Mouse (Mus musculus): ENCODE results near the gene Grb7.

Grb7 gene

DNA sequence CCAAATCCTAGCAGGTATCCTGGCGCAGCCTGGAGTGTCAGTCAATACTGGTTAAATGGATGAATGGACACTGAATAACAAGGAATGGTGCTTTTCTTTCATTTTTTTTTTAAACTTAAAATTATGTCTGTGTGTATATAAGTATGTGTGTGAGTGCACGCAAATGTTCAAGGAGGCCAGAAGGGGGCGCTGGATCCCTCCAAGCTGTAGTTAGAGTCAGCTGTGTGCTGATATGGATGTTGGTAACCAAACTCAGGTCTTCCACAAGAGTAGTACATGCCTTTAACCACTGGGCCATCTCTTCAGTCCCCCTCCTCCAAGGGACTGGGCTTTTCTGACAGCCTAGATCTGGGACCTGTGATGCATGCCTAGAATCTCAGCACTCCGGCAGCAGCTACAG lies 9.3 kb downstream of the Grb7 start:
- no peaks in the 10 kb centered on the region for H3K36me3 ChIP-seq (ENCODE audit: control insufficient read depth, insufficient read depth, low read length, poor library complexity, severe bottlenecking)
- no peaks in the 10 kb centered on the region; the same call in 1 of the 2 replicates for H3K27me3 ChIP-seq (ENCODE audit: control insufficient read depth, insufficient read depth, low read length, poor library complexity, severe bottlenecking)
- DNase-seq (ENCODE audit: low read depth, low spot score), result peak; percentile 57

DNA sequence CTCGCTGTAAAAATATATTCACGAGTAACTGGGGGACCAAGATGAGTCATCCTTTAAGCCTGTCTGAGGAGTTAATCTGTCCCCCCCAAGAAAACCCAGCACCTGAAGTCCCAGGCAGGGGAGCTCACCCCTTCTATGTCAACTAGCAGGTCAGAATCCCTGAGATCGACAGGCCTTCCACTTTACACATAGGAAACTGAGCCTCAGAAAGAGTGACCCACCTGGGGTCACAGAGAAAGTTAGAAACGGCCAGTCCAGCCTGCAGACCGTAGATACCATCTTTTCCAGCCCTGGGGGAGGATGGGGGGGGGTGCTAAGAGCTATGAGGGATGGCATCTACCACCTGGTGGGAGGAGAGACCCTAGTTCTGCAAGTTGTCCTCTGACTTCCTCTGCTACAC lies 10.4 kb downstream of the Grb7 start:
- Histone ChIP-seq H3K27me3 (ENCODE audit: control insufficient read depth, insufficient read depth, low read length, poor library complexity, severe bottlenecking) (no peaks in the 10 kb centered on the region; the same call in 1 of the 2 replicates), H3K36me3 (ENCODE audit: control insufficient read depth, insufficient read depth, low read length, poor library complexity, severe bottlenecking) (no peaks in the 10 kb centered on the region)
- DNase-seq (ENCODE audit: low read depth, low spot score), result no peak

DNA sequence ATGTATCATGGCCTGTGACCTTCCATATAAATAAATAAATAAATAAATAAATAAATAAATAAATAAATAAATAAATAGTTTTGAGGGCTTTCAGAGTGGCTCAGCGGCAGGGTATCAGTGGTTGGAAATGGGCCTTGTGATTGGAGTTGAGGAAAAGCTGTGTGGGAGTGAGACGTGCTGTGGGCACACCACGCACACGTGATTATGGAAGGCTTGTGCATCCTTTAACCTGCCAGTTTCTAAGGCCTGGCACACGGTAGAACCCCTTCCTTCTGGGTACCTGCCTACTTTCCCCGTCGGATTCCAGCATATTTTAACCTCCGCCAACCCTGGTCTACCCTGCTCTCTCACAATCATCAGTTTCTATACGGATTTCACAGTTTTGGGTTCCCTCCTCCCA lies 10.8 kb downstream of the Grb7 start:
- H3K36me3 ChIP-seq (ENCODE audit: control insufficient read depth, insufficient read depth, low read length, poor library complexity, severe bottlenecking), result no peaks in the 10 kb centered on the region
- no peaks in the 10 kb centered on the region; the same call in 1 of the 2 replicates for H3K27me3 ChIP-seq (ENCODE audit: control insufficient read depth, insufficient read depth, low read length, poor library complexity, severe bottlenecking)
- DNase-seq (ENCODE audit: low read depth, low spot score), result no peak

DNA sequence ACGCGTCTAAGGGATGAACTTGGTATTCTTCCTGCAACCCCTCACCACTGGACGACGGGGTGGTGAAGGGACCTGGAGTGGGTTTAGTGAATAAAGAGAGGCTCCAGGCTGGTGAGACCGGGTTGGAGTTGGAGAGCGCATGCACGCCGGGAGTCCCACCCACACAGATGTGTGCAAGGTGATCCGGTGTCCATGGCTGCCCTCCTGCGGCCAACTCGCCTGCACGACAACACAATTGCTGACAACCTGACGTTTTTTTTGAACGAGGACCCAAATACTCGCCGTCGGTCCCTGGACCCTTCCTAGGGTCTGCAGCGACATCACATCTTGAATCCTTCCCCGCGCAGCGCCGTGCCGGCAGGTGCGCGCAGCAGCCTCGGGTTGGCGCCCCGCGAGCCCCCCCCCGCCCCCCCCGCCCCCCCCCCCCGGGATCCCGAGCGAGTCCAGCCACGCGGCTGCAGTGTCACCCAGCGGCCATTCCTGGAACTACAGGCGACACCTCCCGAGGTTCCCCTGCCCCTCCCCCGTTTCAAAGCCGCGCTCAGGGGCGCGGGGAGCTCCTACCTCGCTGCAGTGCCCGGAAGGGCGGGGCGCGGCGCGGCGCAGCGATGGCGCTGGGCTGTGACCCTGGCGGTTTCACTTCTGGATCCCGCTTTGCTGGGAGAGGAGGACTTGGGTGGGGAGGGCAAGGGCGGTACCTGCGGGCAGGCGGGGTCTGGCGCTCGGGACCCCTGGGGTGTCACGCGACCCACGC lies 11.3 kb downstream of the Grb7 start:
- Histone ChIP-seq H3K27me3 (ENCODE audit: control insufficient read depth, insufficient read depth, low read length, poor library complexity, severe bottlenecking) (no peaks in the 10 kb centered on the region; the same call in 1 of the 2 replicates), H3K36me3 (ENCODE audit: control insufficient read depth, insufficient read depth, low read length, poor library complexity, severe bottlenecking) (no peaks in the 10 kb centered on the region; the same call in 1 of the 2 replicates)
- peak; percentile 98 for DNase-seq (ENCODE audit: low read depth, low spot score)

DNA sequence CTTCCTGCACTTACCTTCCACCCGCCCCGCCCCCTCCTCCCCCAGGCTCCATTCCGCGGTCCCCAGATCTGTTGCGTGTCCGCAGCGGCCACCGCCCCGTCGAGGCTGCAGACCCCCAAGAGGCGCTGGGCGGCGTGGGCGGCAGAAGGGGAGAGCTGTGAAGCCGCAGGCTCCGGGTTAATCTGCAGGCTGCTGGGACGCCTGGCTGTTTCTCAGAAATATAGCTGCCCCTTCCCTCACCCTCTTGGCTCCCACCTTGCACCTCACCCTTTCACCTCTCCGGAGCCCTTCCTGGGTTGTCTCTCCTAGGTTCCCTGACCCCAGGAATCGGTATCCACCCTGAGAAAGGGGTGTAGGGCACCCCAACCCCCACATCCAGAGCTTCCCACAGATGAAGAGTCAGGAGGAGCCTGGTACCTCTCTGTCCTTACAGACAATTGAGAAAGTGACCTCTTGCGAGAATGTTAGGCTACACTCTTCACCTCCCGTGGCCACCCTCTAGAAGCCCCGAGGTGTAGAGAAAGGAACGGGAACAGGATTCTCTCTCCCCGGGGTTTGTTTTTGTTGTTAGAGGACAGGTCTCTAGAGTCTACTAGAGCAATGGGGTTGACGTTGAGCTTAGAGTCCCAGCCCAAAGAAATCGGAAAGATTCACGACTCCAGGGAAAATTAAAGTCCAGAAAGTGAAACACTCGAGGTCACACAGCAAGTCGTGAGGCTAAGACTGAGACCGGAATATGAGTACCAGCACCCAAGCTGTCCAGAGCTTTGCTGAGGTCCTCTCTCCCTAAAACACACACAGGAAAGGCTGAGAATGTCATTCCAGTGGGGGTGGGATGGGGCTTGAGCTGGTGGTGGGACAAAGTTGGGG lies 12.2 kb downstream of the Grb7 start:
- Histone ChIP-seq H3K36me3 (ENCODE audit: control insufficient read depth, insufficient read depth, low read length, poor library complexity, severe bottlenecking) (no peaks in the 10 kb centered on the region; the same call in 1 of the 2 replicates), H3K27me3 (ENCODE audit: control insufficient read depth, insufficient read depth, low read length, poor library complexity, severe bottlenecking) (no peaks in the 10 kb centered on the region; the same call in 1 of the 2 replicates)
- DNase-seq (ENCODE audit: low read depth, low spot score), result peak; percentile 59

DNA sequence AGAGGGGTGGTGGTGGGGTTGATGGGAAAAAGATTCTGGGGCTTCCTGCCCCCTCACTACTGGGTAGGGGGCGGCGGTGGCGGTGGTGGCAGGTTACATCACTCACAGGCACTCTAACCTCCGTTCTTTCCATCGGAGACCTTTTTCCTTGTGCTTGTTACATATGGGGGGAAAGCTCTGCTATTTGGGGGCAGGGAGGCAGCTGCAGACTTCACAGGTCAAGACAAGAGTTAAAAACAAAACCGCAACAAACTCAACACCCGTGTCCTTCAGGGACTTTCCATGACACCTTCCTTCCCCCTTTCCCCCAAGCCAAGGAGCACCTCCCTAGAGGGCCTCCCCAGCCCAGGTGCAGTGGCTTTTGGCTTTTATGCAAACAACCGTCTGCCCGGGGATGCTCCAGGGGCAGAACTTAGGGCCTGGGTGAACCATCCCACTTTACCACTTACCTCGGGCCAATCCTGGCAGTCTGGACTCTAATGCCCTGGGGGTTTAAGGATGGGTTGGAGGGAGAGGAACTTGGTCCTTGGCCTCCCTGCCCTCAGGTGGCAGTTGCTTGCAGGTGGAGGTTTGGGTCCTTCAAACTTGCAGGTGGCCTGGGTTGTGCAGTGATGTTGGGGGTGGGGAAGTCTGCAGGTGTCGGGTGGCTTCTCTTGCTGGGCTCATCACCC lies 13.0 kb downstream of the Grb7 start:
- Histone ChIP-seq H3K36me3 (ENCODE audit: control insufficient read depth, insufficient read depth, low read length, poor library complexity, severe bottlenecking) (no peaks in the 10 kb centered on the region; the same call in 1 of the 2 replicates), H3K27me3 (ENCODE audit: control insufficient read depth, insufficient read depth, low read length, poor library complexity, severe bottlenecking) (no peaks in the 10 kb centered on the region; the same call in 1 of the 2 replicates)
- DNase-seq (ENCODE audit: low read depth, low spot score), result peak; percentile 92

DNA sequence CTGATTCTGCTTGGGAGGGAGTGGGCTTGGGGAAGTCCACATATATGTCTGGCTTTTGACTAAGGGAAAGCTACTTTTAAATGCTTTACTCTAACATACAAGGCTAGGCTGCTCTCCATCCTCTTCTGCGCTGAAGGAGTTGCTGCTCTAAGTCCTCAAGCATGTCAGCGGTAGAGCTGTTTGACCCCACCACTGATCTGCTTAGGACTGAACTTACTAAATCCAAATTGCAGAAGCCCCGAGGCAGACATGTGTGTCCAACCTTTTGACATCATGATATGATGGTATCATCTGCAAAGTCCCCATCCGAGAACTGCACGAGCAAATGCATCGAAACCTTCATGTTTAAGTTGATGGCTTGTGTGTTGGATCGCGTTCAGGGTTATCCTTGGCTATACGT lies 13.7 kb downstream of the Grb7 start:
- DNase-seq (ENCODE audit: low read depth, low spot score), result peak; percentile 66
- H3K36me3 ChIP-seq (ENCODE audit: control insufficient read depth, insufficient read depth, low read length, poor library complexity, severe bottlenecking), result peaks cover 1% of the 10 kb centered on the region

DNA sequence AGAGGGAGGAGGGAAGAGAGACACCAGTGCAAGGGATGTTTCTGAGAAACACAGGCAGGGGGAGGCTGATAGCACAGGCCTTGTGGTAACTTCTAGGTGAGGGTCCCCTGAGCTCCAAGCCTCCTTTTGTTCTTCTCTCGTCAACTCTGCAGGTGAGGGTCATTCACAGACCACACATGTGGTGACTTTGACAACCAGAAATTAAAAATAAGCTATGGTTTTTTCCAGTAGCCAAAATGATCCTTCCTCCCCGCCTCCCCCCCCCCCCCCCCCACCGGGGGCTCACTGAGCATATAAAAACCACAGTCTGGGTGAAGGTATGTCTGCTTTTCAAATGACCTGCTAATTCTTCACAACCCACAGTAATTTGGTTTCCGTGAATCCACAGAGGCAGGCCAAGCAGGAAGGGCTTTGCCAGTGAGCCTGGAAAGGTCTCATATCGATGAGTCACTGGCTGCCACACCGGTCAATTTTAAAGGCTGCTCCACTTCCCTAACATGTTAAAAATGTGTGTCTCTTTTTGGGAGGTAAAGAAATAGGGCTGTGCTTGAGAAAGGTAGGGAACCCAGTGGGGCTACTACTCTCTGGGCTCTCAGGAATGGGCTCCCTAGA lies 15.0 kb downstream of the Grb7 start:
- peaks cover 12% of the 10 kb centered on the region for H3K36me3 ChIP-seq (ENCODE audit: control insufficient read depth, insufficient read depth, low read length, poor library complexity, severe bottlenecking)
- no peaks in the 10 kb centered on the region; the same call in 1 of the 2 replicates for H3K27me3 ChIP-seq (ENCODE audit: control insufficient read depth, insufficient read depth, low read length, poor library complexity, severe bottlenecking)
- DNase-seq (ENCODE audit: low read depth, low spot score), result no peak

More for the DNA sequence above, 13.7 kb downstream of the Grb7 start:
- H3K27me3 ChIP-seq (ENCODE audit: control insufficient read depth, insufficient read depth, low read length, poor library complexity, severe bottlenecking), result no peaks in the 10 kb centered on the region; the same call in 1 of the 2 replicates

DNA sequence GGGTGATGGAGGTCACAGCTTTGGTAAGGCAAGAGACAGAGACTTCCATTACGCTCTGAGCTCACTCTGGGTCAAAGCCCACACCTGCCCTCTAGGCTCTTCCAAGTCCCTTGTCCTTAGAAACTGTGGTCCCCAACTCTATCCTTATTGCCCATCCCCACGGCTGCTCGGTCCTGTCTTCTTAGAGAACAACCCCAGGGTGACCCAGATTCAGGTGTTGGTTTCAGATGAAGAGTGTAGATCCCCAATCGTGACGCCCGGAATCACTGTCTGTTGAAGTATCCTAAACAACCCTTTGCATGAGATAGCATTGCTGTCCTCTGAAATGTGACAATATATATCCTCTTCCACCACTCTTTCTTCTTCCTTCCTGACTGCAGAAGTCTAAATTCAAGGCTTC lies 16.1 kb downstream of the Grb7 start:
- peaks cover 13% of the 10 kb centered on the region for H3K36me3 ChIP-seq (ENCODE audit: control insufficient read depth, insufficient read depth, low read length, poor library complexity, severe bottlenecking)
- DNase-seq (ENCODE audit: low read depth, low spot score), result no peak
- H3K27me3 ChIP-seq (ENCODE audit: control insufficient read depth, insufficient read depth, low read length, poor library complexity, severe bottlenecking), result no peaks in the 10 kb centered on the region; the same call in 1 of the 2 replicates

DNA sequence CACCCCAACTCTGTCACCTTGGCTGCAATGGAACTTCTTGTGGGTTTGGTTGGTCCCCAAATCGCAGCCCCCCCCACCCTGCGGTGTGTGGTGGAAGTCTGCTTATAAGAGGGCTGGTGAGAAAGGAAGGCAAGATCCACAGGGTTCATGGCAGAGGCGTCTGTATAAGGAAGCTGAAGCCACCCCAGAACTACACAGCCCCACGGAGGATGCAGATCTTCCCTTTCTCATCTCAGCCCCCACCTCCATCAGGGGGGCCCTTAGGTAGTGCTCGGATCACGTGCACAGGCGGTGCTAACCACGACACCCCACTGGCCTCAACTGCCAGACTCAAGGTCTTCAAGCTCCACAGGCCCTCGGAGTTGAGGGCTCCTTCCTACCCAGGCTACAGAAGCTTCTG lies 17.7 kb downstream of the Grb7 start:
- no peaks in the 10 kb centered on the region for H3K27me3 ChIP-seq (ENCODE audit: control insufficient read depth, insufficient read depth, low read length, poor library complexity, severe bottlenecking)
- peak; percentile 49 for DNase-seq (ENCODE audit: low read depth, low spot score)
- peaks cover 17% of the 10 kb centered on the region for H3K36me3 ChIP-seq (ENCODE audit: control insufficient read depth, insufficient read depth, low read length, poor library complexity, severe bottlenecking)

DNA sequence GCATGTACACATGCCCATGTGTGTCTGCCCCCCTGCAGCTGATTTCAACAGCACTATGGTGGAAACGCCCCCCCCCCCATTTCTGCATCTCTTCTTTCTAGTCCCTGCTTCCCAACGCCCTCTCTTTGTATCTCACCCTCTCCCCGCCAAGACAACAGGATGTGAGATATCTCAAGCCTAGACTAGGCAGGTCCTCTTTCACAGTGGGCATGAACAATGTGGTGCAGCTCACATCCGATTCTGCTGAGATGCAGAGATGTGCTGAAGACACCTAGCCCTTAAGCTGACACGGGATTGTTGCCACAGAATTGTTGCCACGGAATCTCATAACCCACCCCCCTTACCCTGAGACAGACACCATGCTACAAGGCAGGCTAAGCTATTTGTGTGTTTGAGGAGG lies 18.3 kb downstream of the Grb7 start:
- peaks cover 20% of the 10 kb centered on the region for H3K36me3 ChIP-seq (ENCODE audit: control insufficient read depth, insufficient read depth, low read length, poor library complexity, severe bottlenecking)
- DNase-seq (ENCODE audit: low read depth, low spot score), result no peak
- no peaks in the 10 kb centered on the region for H3K27me3 ChIP-seq (ENCODE audit: control insufficient read depth, insufficient read depth, low read length, poor library complexity, severe bottlenecking)

DNA sequence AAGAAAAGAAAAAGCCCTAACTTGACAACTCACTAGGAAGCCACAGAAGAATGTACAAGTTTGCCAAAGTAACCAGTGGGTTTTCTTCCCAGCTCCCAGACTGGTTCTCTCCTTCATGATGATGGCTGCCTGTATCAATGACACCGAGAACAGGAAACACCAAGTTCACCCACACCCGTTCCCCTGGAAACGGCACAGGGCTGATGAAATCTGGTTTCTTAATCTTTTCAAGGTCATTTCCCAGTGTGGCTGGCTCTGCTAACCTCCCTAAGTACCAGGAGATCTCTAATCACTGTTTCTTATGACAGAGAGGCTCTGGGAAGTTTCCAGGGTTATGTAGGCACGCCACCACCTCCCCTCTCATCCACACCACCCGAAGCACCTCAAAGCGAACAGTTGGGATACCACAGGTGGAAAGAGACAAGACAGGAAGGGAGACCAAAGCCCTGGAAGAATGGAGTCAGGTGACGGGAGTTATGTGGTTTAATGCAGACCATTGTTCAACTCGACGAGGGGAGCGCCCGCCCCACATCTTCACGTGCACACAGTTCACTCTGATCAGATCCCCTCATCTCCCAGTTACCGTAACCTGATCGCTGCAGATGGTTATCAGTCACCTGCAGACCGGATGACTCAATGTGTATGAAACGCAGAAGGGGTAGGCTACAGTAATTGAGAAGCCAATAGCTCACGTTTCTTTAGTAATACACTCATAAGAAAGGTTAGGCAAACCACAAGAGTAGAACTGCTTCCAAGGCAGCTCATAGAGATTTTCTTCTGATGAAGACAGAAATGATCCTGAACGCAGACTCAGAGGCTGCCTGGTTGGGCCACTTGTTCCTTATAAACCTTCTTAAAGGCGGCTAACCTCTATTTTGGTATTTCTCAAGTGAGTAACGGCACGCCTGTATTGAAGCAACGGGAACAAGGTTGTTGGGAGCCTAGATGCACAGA lies 23.8 kb downstream of the Grb7 start:
- Histone ChIP-seq H3K27me3 (ENCODE audit: control insufficient read depth, insufficient read depth, low read length, poor library complexity, severe bottlenecking) (no peaks in the 10 kb centered on the region), H3K36me3 (ENCODE audit: control insufficient read depth, insufficient read depth, low read length, poor library complexity, severe bottlenecking) (peaks cover 34% of the 10 kb centered on the region)
- DNase-seq (ENCODE audit: low read depth, low spot score), result no peak

DNA sequence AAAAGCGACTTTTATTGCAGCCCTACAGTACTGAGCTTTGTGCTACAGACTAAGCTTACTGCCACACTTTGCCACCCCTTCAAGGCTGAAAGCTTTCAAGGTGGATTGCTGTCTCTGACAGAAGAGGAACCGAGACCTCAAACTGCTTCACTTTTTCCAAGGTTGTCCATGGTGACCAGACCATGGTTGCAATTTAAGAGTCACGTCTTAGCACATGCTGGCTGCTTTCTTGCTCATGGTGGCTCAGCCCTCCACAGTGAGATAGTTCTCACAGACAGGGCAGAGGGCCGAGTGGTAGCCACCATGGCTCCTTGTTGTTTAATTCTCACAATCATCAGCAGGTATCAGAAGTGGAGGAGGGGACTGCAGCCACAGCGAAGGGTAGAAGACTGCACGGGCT lies 24.6 kb downstream of the Grb7 start:
- Histone ChIP-seq H3K36me3 (ENCODE audit: control insufficient read depth, insufficient read depth, low read length, poor library complexity, severe bottlenecking) (peaks cover 28% of the 10 kb centered on the region), H3K27me3 (ENCODE audit: control insufficient read depth, insufficient read depth, low read length, poor library complexity, severe bottlenecking) (no peaks in the 10 kb centered on the region)
- DNase-seq (ENCODE audit: low read depth, low spot score), result peak; percentile 85

Data from splenic B cell, adult 2 months (primary cell).